Mouse (Mus musculus): ENCODE data around the gene Kcna5.

The Kcna5 gene

DNA sequence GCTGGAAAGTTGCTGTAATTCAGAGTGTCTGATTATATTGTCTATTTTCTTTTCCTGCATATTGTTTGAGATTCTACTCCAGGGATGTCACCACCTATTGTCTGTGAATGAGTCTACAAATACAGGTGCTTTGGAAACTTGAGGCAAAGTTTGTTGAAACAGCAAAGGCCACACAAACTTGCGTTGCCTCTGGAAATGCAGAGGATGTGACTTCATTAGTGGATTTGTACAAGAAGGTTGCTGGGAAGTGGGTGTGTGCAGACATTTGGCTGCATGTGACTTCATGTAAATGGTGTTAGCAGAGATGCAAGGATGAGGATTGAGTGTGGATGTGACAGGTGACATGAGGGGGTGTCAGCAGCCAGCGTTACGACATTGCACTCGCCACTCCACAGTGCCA is 1.7 kb upstream of the Kcna5 start:
- in situ Hi-C loops (cut with MboI): no loop called here

DNA sequence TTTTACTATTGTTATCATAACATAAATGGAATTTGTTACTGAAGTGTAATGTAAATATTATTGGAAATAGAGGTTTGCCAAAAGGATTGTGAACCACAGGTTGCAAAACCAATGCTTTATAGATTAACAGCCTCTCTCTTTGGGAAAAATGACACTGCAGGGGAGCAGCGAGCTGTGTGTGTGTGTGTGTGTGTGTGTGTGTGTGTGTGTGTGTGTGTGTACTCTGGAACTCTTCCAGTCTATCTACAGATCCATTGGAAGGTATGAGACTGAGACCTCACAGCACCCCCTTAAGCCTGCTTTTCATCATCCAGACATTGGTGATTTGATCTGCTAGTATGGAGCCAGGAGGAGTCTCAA is 679 bp upstream of the Kcna5 start:
- in situ Hi-C loops (cut with MboI): no loop called here

DNA sequence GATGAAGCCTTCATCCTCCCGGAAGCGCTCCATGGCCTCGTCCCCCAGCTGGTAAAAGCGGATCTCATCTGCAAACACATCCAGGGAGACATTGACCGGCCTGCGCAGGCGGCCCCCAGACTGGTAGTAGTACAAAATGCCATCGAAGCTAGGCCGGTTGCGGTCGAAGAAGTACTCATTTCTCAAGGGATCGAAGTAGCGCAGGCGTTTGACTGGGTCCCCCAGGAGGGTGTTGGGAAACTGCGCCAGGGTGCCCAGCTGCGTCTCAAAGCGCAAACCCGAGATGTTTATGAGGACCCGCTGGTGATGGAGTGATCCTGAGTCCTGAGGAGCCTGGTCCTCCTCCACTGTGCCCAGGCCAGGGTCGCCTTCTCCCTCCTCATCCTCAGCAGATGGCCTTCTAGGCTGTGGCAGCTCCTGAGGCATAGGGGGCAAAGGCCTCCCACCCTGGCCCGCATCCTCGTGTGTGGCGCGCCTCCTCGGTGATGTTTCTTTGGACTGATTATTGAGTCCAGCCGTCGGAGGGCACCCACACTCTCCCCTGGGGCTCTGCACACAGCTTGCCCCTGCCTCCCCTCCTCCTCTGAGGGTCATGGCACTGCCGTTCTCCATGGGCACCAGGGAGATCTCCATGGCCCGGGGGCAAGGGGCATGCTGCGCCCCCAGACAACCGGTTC is 543 bp downstream of the Kcna5 start:
- in situ Hi-C loops (cut with MboI): no loop called here

DNA sequence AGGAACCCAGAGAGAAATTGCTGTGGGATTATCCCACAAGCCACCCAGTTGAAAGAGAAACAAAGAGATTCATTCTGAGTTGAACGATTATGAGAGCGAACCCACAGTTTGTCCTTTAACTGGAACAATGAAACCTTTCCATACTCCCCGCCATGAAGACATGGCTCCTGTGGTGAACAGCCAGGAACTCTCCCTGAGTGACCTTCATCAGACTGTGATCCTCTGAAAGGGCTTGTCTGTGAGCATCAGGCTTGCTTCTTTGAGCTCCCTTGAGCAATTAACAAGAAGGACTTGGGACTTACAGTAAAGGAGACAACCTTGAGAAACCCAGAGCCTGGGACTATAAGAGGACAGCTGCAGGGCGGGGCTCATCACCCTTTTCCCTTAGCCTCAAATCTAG is 3.9 kb downstream of the Kcna5 start:
- in situ Hi-C loops (cut with MboI): no loop called here

DNA sequence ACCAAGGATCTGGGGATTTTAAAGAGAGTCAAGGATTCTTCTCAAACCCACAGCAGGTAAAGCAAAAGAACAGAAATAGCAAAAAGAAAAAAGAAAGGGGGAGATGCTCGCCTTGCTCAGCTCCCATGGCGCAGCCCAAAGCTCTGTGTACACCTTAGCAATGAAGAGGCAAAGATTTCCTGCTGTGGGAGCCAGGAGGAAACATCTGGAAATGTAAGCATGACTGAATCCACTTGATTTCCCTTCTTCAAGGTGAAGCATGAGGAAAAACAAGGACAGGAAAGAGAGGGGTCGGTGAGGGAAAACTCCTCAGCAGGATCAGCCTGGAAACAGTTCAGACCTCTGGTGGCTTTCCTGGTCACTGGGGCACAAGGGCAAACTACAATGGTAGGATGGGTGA is 5.2 kb downstream of the Kcna5 start:
- in situ Hi-C loops (cut with MboI): no loop called here

DNA sequence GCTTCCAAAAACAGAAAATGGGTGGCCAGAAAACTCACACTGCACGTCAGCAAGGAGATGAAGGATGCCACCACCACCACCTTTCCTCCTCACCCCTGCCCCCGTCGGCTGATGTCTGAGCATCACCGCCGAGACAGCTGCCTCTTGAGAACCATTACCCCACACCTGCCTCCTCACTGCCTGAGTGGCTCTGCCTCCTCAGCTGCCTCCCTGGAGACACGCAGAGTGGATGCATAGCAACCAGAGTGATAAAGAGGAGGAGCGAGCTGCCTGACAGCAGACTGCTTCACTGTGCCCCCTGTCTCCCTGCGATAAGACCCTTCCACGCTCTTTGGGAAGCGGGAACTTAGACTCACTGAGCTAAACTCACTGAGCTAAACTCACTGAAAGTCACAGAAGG is 20.5 kb downstream of the Kcna5 start:
- in situ Hi-C loops (cut with MboI): no loop called here

DNA sequence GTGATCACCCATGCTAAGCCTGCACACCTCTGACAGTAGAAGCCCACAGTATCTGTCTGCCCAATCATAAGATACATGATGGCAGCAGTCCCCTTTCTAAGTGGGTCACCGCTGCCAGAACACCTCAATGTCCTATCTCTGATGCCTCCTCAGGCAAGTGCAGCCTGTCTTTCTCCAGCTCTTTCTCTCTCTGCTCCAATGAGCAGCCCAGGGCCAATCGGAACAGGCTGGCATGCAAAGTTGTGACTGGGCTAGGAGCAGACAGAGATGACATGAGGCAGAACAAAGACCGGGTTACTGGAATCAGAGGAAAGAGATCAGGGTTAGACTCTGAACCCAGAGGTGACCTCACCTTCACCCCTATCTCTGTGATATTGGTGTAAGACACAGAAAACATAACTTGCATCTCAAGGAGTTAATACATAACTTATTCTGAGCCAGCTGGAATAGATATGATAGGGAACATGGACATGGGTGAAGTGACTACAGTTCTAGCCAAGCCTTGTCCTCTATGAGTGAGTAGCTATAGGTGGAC is 21.4 kb downstream of the Kcna5 start:
- in situ Hi-C loops (cut with MboI): no loop called here

DNA sequence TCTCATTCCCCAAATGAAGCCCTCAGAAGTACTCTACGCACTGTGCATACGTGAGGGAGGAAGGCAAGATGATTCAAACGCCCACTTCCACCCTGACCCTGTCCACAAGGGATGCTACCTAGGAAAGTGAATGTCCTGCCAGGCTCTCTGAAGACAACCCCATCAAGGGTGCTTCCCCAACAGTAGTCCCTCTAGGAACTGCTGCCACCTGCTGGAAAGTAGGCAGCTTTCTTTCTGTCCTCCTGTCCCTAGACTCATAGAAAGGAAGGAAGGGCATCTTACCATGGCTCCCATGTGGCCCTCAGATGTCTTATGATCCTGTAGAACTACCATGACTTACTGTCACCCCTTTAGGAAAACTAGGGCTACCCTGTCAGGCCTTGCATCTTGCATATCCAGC is 22.1 kb downstream of the Kcna5 start:
- in situ Hi-C loops (cut with MboI): no loop called here

DNA sequence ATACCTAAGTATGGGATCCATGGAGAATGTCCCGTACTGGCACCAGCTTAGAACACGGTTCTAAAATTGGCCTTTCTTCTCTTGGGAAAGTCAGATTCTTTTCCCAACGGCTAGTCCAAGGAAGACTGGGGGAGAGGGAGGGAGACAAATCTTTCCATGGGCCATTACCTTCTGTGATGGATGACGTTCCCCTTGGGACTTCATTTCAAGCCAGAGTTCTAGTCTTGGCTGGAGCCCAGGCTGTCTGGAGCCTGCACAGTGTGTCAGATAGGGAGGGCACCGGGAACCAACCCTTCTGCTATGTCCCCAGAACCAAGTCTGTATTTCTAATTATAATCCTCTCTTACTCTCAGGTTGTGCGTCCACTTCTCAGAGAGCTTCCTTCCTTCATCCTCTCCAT is 26.5 kb downstream of the Kcna5 start:
- in situ Hi-C loops (cut with MboI): no loop called here

DNA sequence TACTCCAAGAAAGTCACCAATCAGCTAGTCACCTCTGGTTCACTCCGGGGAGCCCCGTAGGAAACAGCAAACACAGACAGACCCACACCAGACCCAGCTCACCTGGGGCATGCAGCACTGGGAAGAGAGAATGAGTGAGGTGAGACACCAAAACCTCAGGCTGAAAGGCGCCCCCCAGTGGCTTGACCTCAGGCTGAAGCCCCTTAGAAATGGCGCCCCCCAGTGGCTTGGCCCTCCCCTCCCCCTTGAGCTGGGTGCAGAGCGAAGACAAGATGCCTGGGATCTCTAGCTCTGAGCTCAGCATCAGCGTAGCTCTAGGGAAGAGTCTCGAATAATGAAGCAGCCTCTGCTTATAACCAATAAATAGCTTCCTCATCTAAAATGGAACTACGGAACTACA is 31.3 kb downstream of the Kcna5 start:
- in situ Hi-C loops (cut with MboI): no loop called here

DNA sequence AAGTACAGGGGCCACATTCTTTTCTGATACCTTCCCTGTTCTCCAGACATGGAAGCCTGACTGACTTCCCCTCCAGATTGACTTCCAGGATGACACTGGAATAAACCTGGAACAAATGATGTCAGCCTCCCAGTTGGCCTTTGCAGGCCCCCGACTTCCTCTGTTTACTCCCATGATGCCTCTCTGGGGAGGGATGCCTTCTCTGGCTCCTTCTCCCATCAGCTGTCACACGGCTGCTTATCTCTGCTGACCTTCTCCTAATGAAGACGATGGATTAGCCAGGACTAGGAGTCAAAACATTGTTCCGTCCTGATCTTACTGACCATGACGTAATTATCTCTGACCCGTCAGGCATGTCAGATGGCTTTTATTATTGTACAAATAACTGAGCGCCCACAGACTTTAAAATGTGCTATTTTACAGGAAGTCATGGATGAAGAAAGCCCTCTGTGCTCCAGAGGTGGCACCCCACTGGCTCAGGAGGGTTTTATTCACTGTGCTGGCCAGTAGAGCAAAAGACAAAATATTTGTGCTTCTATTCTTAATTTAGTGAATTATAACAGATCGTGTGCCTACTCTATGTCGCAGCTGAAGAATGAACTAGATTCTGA is 32.4 kb downstream of the Kcna5 start:
- in situ Hi-C loops (cut with MboI): no loop called here

DNA sequence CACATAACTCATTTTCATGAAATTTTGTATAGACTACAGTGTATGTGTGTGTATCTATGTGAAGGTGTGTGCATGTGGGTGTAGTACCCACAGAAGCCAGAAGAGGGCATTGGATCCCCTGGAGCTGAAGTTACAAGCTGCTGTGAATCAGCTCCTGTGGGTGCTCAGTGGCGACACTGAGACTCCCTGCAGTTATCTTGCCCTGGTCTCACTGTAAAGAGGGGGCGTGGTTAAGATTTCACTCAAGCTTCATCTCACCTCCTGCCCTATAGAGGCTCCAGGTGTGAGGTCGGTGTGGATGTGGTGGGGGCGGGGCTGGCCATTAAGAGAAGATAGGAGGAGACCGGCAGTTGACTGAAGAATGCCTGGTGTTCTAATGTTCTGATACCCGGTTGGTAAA is 34.2 kb downstream of the Kcna5 start:
- in situ Hi-C loops (cut with MboI): no loop called here

DNA sequence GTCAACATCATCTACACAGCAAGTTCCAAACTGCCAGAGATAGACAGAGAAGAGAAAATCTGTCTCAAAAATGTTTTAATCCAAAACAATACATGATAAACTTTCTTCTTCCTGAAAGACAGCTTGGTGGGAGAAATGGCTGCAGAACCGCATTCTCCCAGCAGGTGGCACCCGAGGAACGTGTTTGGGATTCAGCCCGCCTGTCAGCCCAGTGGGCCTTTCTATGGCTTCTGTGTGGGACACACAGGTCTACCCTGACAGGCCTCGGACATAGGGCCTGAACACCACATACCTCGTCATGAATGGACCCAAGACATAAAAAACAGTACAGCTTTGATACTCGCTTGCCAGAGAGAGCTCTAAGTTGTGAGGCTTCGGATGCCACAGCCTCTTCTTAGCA is 35.1 kb downstream of the Kcna5 start:
- in situ Hi-C loops (cut with MboI): no loop called here

DNA sequence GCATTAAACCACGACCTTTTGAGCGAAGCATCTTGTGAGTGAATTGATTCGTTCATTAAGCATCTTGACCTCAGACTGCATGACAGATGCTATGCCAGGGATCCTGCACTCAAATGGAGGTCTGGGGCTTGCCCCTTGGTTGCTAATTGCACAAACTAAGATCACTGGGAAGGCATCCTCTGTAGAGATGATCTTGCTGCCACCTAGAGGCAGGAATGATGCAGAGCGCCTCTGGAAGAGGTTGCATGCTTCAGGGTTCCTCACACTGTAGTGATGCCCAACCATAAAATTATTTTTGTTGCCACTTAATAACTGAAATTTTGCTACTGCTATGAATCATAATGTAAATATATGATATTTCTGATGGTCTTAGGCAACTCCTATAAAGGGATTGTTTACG is 37.3 kb downstream of the Kcna5 start:
- in situ Hi-C loops (cut with MboI): no loop called here

DNA sequence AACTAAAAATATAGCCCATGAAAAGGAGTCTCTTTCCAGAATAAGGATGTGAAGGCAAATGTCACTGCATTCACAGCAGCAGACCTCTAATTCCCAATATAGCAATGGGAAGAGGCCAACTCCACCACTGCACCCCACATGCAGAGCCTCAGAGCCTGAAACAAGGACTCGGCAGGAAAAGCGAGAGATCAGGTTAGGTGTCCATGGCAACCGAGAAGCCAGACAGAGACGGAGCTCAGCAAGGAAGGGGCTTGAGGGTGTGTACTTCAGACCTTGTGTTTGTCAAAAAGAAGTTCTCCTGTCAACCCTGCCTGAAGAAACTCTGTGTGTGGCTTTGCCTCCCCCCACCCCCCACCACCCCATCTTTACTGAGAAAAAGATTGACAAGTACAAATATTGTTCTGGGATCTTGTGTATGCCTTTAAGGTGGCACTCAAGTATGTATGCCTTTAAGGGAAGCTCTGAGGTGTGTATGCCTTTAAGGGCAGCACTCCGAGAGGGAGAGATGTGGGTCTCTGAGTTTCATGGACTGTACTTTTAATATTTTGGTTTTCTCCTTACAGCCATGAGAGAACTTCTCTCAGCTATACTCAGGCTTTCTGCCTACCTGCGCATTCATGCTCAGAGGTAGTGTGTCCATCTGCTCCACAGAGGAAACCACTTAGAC is 37.9 kb downstream of the Kcna5 start:
- in situ Hi-C loops (cut with MboI): no loop called here

DNA sequence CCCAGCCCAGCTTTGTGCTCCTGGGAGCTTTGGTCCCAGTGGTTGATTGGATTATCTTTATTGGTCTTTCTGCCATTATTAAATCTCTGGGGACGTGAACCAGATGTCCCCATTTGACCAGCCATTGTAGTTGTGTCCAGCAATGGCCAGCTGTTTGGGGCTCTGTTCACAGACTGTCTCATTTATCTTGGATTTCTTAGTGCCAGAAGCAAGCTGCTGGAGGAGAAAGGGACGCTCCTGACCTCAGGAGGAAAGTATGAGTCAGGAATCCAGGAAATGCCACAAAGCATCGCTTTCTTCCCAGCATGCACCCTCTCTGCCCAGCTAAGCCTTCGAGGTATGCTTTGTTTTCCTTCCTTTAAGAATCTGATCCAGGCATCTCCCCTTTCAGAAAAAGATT is 48.1 kb downstream of the Kcna5 start:
- in situ Hi-C loops (cut with MboI): no loop called here

DNA sequence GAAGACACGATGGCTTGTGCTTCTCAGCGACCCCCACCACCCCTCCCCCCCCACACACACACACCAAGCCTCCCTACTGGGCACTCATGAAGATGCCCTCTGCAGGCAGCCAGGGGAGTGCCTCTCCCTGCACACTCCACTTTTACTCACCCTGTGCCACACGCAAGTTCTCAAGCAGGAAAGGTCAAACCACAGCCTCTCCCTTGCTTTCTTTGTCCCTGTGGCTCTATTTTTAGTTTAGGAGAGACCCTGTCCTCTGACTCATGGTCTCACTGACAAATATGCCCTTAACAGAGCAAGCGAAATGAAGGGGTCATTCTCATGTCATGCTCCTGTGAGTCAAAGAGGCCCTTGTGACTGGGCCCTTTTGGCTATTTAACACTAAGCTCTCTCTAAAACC is 50.3 kb downstream of the Kcna5 start:
- in situ Hi-C loops (cut with MboI): no loop called here

DNA sequence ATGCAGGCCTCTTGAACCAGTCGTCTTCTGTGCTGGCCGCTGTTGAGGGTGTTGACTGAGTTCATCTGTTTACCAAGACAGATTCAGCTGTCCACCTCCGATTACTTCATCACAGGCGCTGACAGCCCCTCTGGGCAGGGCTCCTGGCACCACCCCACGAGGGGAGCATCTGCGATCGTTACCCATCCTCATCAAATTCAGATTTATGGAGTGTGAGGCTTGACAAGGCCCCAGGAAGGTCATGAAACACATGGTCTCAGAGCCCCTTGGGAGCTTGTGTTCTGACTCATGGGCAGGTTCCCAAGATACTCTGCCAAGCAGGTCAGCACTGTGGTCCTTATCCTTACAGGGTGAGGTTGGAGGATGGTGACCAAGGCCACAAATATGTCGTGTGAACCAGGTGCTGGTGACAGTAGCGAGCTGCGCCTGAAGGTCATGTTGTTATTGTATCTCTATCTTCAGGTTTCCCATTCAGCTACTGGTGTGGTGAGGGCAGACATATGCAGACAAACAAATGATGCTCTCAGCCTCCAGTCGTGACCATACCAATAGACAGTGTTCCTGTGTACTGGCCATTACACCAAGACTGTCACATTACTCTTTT is 51.8 kb downstream of the Kcna5 start:
- in situ Hi-C loops (cut with MboI): no loop called here

Measured in mature B cell (primary cell).